Mouse (Mus musculus) MEL-GATA-1-ER (cell line): ENCODE measurements at regions not wholly inside any gene's neighbourhood (a gene's known extent, or its start where the extent isn't known, plus 50 kb on each side); places are given as distances from the start of the nearest gene placed in this dataset.

Experiments
- DNase-seq: peaks from one replicate; pipeline ENCODE4 v3.0.0-alpha.2; 2012; ENCODE audit warnings: low read depth; ENCODE audit errors: extremely low read depth

GRCm38 (mm10) chr4:127421927-127422450 lies 64.0 kb upstream of the Gjb5 start:
- DNase-seq = no peak

- DNase-seq = no peak
These were observed 63.1 kb upstream of the Gjb5 start for GRCm38 (mm10) chr4:127421129-127421528.

GRCm38 (mm10) chr4:127419786-127420120 lies 61.8 kb upstream of the Gjb5 start:
- no peak for DNase-seq

- no peak for DNase-seq
These were observed 61.2 kb upstream of the Gjb5 start for GRCm38 (mm10) chr4:127419062-127419785.

GRCm38 (mm10) chr4:127416906-127417305 lies 58.9 kb upstream of the Gjb5 start:
- no peak for DNase-seq

- DNase-seq = peak; percentile 43
These were observed 56.3 kb upstream of the Gjb5 start for GRCm38 (mm10) chr4:127413997-127414964.
